Mouse (Mus musculus) lung, postnatal 0 days (tissue): Measurements from ENCODE around the gene Atp2b2.

ENCODE experiments used
- CTCF ChIP-seq: IDR thresholded peaks from 2 replicates; pipeline ENCODE4 v1.5.1; 2016; ENCODE audit warnings: antibody characterized with exemption, mild to moderate bottlenecking
- EP300 ChIP-seq: IDR thresholded peaks from 2 replicates; pipeline ENCODE4 v1.6.1; 2016; ENCODE audit warnings: antibody characterized with exemption, mild to moderate bottlenecking, control low read depth

DNA sequence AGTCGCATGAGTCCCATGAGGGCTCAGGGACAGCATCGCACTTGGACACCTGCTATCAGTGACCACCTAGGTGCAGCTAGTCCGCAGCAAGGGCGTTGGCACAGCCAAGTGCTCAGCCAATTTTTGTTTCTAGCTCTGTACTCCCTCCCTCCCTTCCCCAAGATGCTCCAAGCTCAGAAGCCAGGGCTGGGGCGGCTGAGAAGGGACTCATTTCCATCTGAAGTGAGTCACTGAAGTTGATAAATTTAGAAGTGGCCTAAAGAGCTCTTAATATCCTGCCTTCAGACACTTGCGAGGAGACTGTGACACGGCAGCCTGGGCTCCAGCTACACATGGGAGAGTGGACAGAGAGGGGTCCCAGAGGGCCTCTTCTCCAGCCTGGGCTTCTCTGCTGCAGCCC is 160.0 kb downstream of the Atp2b2 start:
- TF ChIP-seq EP300 = no peak
- no peak for TF ChIP-seq CTCF
